Mouse (Mus musculus) T-helper 1 cell (primary cell): Measurements from ENCODE around the gene Ick.
"Not testable (repeated sequence)": the region's sequence is repeated elsewhere in the genome, so short reads cannot be mapped to it uniquely, and the experiment has no call there.

Source experiments
- in situ Hi-C: fragments of 300-600 bp; cut with MboI, MseI; formaldehyde crosslinking; loops from one replicate; pipeline ENCODE4 v1.15.1; 2025; ENCODE audit warnings: high pct_unique_total_duplicates

The Ick gene

GRCm38 (mm10) chr9:78108796-78109239 is at the start of gene Ick, which contains the start of gene Fbxo9:
Ick (plus strand) TSS chr9:78109192.
Fbxo9 (minus strand) TSS chr9:78109065.
- in situ Hi-C loops = loop anchor here (5.0 kb wide), 1 partner anchor 192 kb away; the partner anchor contains the start of gene Elovl5

- in situ Hi-C loops = no loop called here
Observed at GRCm38 (mm10) chr9:78059525-78060120, 49.4 kb upstream of the Ick start.

GRCm38 (mm10) chr9:78062392-78062791 is 46.6 kb upstream of the Ick start:
- in situ Hi-C loops = no loop called here

GRCm38 (mm10) chr9:78064121-78064520 is 44.9 kb upstream of the Ick start:
- in situ Hi-C loops = no loop called here

- in situ Hi-C loops = no loop called here
Observed at GRCm38 (mm10) chr9:78070496-78070895, 38.5 kb upstream of the Ick start.

- in situ Hi-C loops = no loop called here
Observed at GRCm38 (mm10) chr9:78071626-78072025, 37.4 kb upstream of the Ick start.

- in situ Hi-C loops = not testable (repeated sequence)
Observed at GRCm38 (mm10) chr9:78073291-78073690, 35.7 kb upstream of the Ick start.

- in situ Hi-C loops = no loop called here
Observed at GRCm38 (mm10) chr9:78073713-78074340, 35.2 kb upstream of the Ick start.

GRCm38 (mm10) chr9:78075256-78075655 is 33.7 kb upstream of the Ick start:
- in situ Hi-C loops = no loop called here

- in situ Hi-C loops = no loop called here
Observed at GRCm38 (mm10) chr9:78078240-78078639, 30.8 kb upstream of the Ick start.

GRCm38 (mm10) chr9:78081835-78082234 is 27.2 kb upstream of the Ick start:
- in situ Hi-C loops = no loop called here

- in situ Hi-C loops = no loop called here
Observed at GRCm38 (mm10) chr9:78084341-78084740, 24.7 kb upstream of the Ick start.

- in situ Hi-C loops = no loop called here
Observed at GRCm38 (mm10) chr9:78085722-78086287, 23.2 kb upstream of the Ick start.

GRCm38 (mm10) chr9:78087751-78088150 is 21.2 kb upstream of the Ick start:
- in situ Hi-C loops = no loop called here

- in situ Hi-C loops = no loop called here
Observed at GRCm38 (mm10) chr9:78088521-78088920, 20.5 kb upstream of the Ick start.

- in situ Hi-C loops = no loop called here
Observed at GRCm38 (mm10) chr9:78088971-78089370, 20.0 kb upstream of the Ick start.

GRCm38 (mm10) chr9:78089906-78090305 is 19.1 kb upstream of the Ick start:
- in situ Hi-C loops = no loop called here

- in situ Hi-C loops = no loop called here
Observed at GRCm38 (mm10) chr9:78090596-78090995, 18.4 kb upstream of the Ick start.

GRCm38 (mm10) chr9:78095686-78096085 is 13.3 kb upstream of the Ick start:
- in situ Hi-C loops = no loop called here

GRCm38 (mm10) chr9:78096376-78096775 is 12.6 kb upstream of the Ick start:
- in situ Hi-C loops = no loop called here

GRCm38 (mm10) chr9:78100956-78101355 is 8.0 kb upstream of the Ick start:
- in situ Hi-C loops = no loop called here

GRCm38 (mm10) chr9:78101431-78101830 is 7.6 kb upstream of the Ick start:
- in situ Hi-C loops = no loop called here

GRCm38 (mm10) chr9:78103965-78104560 is 4.9 kb upstream of the Ick start:
- in situ Hi-C loops = no loop called here
